Mouse (Mus musculus) thymus, postnatal 36 days (tissue): ENCODE measurements at regions not wholly inside any gene's neighbourhood (a gene's known extent, or its start where the extent isn't known, plus 50 kb on each side); places are given as distances from the start of the nearest gene placed in this dataset.

Experiments
- DNase-seq, 2 experiments: peaks; one replicate each; pipeline ENCODE4 v3.0.0; 2022; ENCODE audit warnings: mixed read lengths in 2 of 2

- DNase-seq, result no peak
Measured at GRCm38 (mm10) chr8:112933815-112934214, 364.0 kb downstream of the Cntnap4 start.

- no peak for DNase-seq
Measured at GRCm38 (mm10) chr8:112935411-112935810, 365.6 kb downstream of the Cntnap4 start.

GRCm38 (mm10) chr8:112935897-112936719 lies 366.3 kb downstream of the Cntnap4 start:
- no peak for DNase-seq

- DNase-seq, result peak in 1 of 2 experiments; percentile 1
Measured at GRCm38 (mm10) chr8:112972418-112972817, 402.6 kb downstream of the Cntnap4 start.

GRCm38 (mm10) chr8:112975734-112976133 lies 405.9 kb downstream of the Cntnap4 start:
- DNase-seq, result no peak

- DNase-seq, result no peak
Measured at GRCm38 (mm10) chr8:112976312-112976711, 406.5 kb downstream of the Cntnap4 start.

GRCm38 (mm10) chr8:112993781-112994180 lies 423.9 kb downstream of the Cntnap4 start:
- no peak for DNase-seq

GRCm38 (mm10) chr8:113007356-113007755 lies 437.5 kb downstream of the Cntnap4 start:
- no peak for DNase-seq

GRCm38 (mm10) chr8:113028880-113029279 lies 459.0 kb downstream of the Cntnap4 start:
- no peak for DNase-seq

GRCm38 (mm10) chr8:113051770-113052473 lies 482.1 kb downstream of the Cntnap4 start:
- DNase-seq, result no peak

- DNase-seq, result no peak
Measured at GRCm38 (mm10) chr8:113065246-113066169, 495.7 kb downstream of the Cntnap4 start.

GRCm38 (mm10) chr8:113066170-113066708 lies 496.4 kb downstream of the Cntnap4 start:
- DNase-seq, result no peak

GRCm38 (mm10) chr8:113083976-113084375 lies 514.1 kb downstream of the Cntnap4 start:
- DNase-seq, result no peak

GRCm38 (mm10) chr8:113087586-113087985 lies 517.7 kb downstream of the Cntnap4 start:
- no peak for DNase-seq

GRCm38 (mm10) chr8:113111665-113112064 lies 523.7 kb upstream of the Mon1b start:
- no peak for DNase-seq

GRCm38 (mm10) chr8:113114165-113114700 lies 521.2 kb upstream of the Mon1b start:
- no peak for DNase-seq

GRCm38 (mm10) chr8:113117241-113117640 lies 518.1 kb upstream of the Mon1b start:
- DNase-seq, result no peak

GRCm38 (mm10) chr8:113125586-113125985 lies 509.8 kb upstream of the Mon1b start:
- no peak for DNase-seq

- DNase-seq, result no peak
Measured at GRCm38 (mm10) chr8:113137361-113137760, 498.0 kb upstream of the Mon1b start.

GRCm38 (mm10) chr8:113140021-113140420 lies 495.4 kb upstream of the Mon1b start:
- DNase-seq, result no peak

GRCm38 (mm10) chr8:113141131-113141530 lies 494.3 kb upstream of the Mon1b start:
- DNase-seq, result no peak

GRCm38 (mm10) chr8:113176591-113176990 lies 458.8 kb upstream of the Mon1b start:
- DNase-seq, result no peak
